ENCODE assay signal across 8 mouse cellular contexts in genomic region chr15:25047875-25048274, GRCm38 (mm10).
DNase-seq lines count a peak whose midpoint lies in the region; ATAC-seq lines count a peak whose summit lies in the region.

No protein-coding gene starts in this region.

- peak; percentile 51 for DNase-seq in layer of hippocampus, adult 11-12 months (ENCODE audit: low spot score)
- DNase-seq in layer of hippocampus, postnatal 36 days, result no peak
- peak; percentile 4 for DNase-seq in MEL-GATA-1-ER (ENCODE audit: extremely low read depth, low read depth)
- peak; percentile 80 for DNase-seq in embryo, embryonic 11 days
- peak; percentile 35 to 79 for DNase-seq in kidney, postnatal 36 days
- no peak for DNase-seq in frontal cortex, postnatal 25 days (ENCODE audit: low spot score in 2 of 2)

- ATAC-seq in CD4-positive, CD25-positive, alpha-beta regulatory T cell, adult 4 months, result peak; percentile 53
- ATAC-seq in neutrophil, adult 5-6 weeks (ENCODE audit: extremely low read depth, insufficient number of reproducible peaks, low FRiP score, poor library complexity, severe bottlenecking), result 0 out of 2 replicates have a peak, but pooled peaks have one; percentile 36

Comparison
In these comparisons a context has a peak if more than half of its experiments do, and no peak if none do; other contexts are left out.
1. DNase-seq: peak in layer of hippocampus, adult 11-12 months (single experiment), MEL-GATA-1-ER (single experiment), embryo, embryonic 11 days (single experiment) and kidney, postnatal 36 days (2 of 2); none in layer of hippocampus, postnatal 36 days (0 of 2) and frontal cortex, postnatal 25 days (0 of 2).